Comparison of ENCODE assay signal across 9 mouse cellular contexts in genomic region chr2:116069451-116070225, GRCm38 (mm10). TPM values are rescaled to one million over a fixed set of nuclear protein-coding genes. Genes with fewer than 3 reads are reported as not detected.
DNase-seq lines count a peak whose midpoint lies in the region; ATAC-seq and TF ChIP-seq lines count a peak whose summit lies in the region.
"Had no signal": no experiment of that assay in that cellular context is flagged by ENCODE, and none has a peak within 500 bp of the region (broad histone marks: within the 10 kb centered on the region; RNA-seq: fewer than 3 reads in every experiment).

No protein-coding gene starts in this region.

- H3K4me2 ChIP-seq in heart, postnatal 0 days (ENCODE audit: low read depth, low read length) = peak overlapping the region; percentile 86
- peak overlapping the region; percentile 29; the same call in 1 of the 2 replicates for H3K4me2 ChIP-seq in liver, postnatal 0 days (ENCODE audit: low read depth, low read length)

- H3K27ac ChIP-seq in heart, postnatal 0 days (ENCODE audit: low read depth) = no peak overlapping the region
- H3K27ac ChIP-seq in liver, postnatal 0 days (ENCODE audit: low read depth) = no peak overlapping the region

- H3K4me1 ChIP-seq in heart, postnatal 0 days (ENCODE audit: control insufficient read depth, insufficient read depth) = no peaks in the 10 kb centered on the region
- peaks cover 3% of the 10 kb centered on the region; the same call in 1 of the 2 replicates for H3K4me1 ChIP-seq in liver, postnatal 0 days (ENCODE audit: insufficient read depth)

- peak; percentile 67 for DNase-seq in 3T3-L1 (ENCODE audit: low read depth, low spot score)
- DNase-seq in R1 (ENCODE audit: low read depth, low spot score) = peak; percentile 23
- peak; percentile 8 for DNase-seq in heart, postnatal 0 days (ENCODE audit: low spot score)
- no peak for DNase-seq in liver, postnatal 0 days
- no peak for DNase-seq in gastrocnemius, adult 18-20 months (ENCODE audit: low spot score)
- no peak for DNase-seq in layer of hippocampus, adult 8-10 months (ENCODE audit: low spot score in 2 of 2)
- no peak for DNase-seq in gastrocnemius, postnatal 25 days
- no peak for DNase-seq in ovary, postnatal 14 days (ENCODE audit: low spot score)
- DNase-seq: right cerebral cortex, postnatal 4 days had no signal

- H3K4me3 ChIP-seq in heart, postnatal 0 days (ENCODE audit: low read depth, low read length) = peak overlapping the region; percentile 85
- no peak overlapping the region for H3K4me3 ChIP-seq in liver, postnatal 0 days (ENCODE audit: low read depth, low read length)

- TF ChIP-seq CTCF in heart, postnatal 0 days (IDR thresholded peaks at IDR 0.05; ENCODE audit: low read depth) = no peak
- no peak for TF ChIP-seq CTCF in liver, postnatal 0 days (IDR thresholded peaks at IDR 0.05; ENCODE audit: low read depth)

- TF ChIP-seq EP300 in heart, postnatal 0 days (IDR thresholded peaks at IDR 0.05; ENCODE audit: low read depth) = no peak
- no peak for TF ChIP-seq EP300 in liver, postnatal 0 days (IDR thresholded peaks at IDR 0.05; ENCODE audit: low read depth)

- H3K9ac ChIP-seq in heart, postnatal 0 days (replicated peaks; ENCODE audit: low read depth, low read length) = peak overlapping the region; percentile 38; the same call in 1 of the 2 replicates
- H3K9ac ChIP-seq in liver, postnatal 0 days (replicated peaks) = no peak overlapping the region

- 50% methylated on average over 8 of the region's 8 CpGs for WGBS in heart, postnatal 0 days
- 34% methylated on average over 8 of the region's 8 CpGs for WGBS in liver, postnatal 0 days (ENCODE audit: insufficient replicate concordance)

- no peaks in the 10 kb centered on the region for H3K9me3 ChIP-seq in heart, postnatal 0 days (replicated peaks; ENCODE audit: control insufficient read depth, low read length)
- no peaks in the 10 kb centered on the region for H3K9me3 ChIP-seq in liver, postnatal 0 days (ENCODE audit: low read length)

- peaks cover 3% of the 10 kb centered on the region; the same call in 1 of the 2 replicates for H3K27me3 ChIP-seq in heart, postnatal 0 days (ENCODE audit: control insufficient read depth, insufficient read depth, low read length)
- H3K27me3 ChIP-seq in liver, postnatal 0 days (ENCODE audit: insufficient read depth, low read length) = peaks cover 74% of the 10 kb centered on the region

- no peaks in the 10 kb centered on the region for H3K36me3 ChIP-seq in heart, postnatal 0 days (replicated peaks; ENCODE audit: control insufficient read depth, insufficient read depth, low read length)
- no peaks in the 10 kb centered on the region for H3K36me3 ChIP-seq in liver, postnatal 0 days (replicated peaks; ENCODE audit: insufficient read depth, low read length)

- ATAC-seq in heart, postnatal 0 days (ENCODE audit: insufficient read depth, low read depth) = no peak
- ATAC-seq in liver, postnatal 0 days = no peak

RNA-seq across cellular contexts. Expression of gene Meis2, which starts 4.0 kb away (rescaled TPM):
- total RNA-seq in heart, postnatal 0 days (2014; rRNA removed; ENCODE audit: low replicate concordance) = 30.5 and 42.2 TPM in 2 replicates
- 15.4 and 15.7 TPM in 2 replicates for polyA plus RNA-seq in heart, postnatal 0 days (2015; fragmentation: Nextera tagmentation; extraction: Ambion mirVana)
- polyA plus RNA-seq in liver, postnatal 0 days (2015; fragmentation: Nextera tagmentation; extraction: Ambion mirVana) = 2.0 and 2.4 TPM in 2 replicates
- total RNA-seq in gastrocnemius, adult 18-20 months (2021) = 1 to 10 TPM; 1.3 to 1.4 TPM
- 10 to 100 TPM; 43.4 to 69.1 (median 50.4) TPM for total RNA-seq in layer of hippocampus, adult 8-10 months (2022)
- 1 to 10 TPM; 1.5 to 2.0 TPM for total RNA-seq in gastrocnemius, postnatal 25 days (2021)

Comparison
In these comparisons a context has a peak if more than half of its experiments do, and no peak if none do; other contexts are left out.
1. DNase-seq: peak in 3T3-L1 (single experiment), R1 (single experiment) and heart, postnatal 0 days (single experiment); none in liver, postnatal 0 days (single experiment), gastrocnemius, adult 18-20 months (single experiment), layer of hippocampus, adult 8-10 months (0 of 2), gastrocnemius, postnatal 25 days (single experiment) and ovary, postnatal 14 days (single experiment).
2. RNA of gene Meis2, which starts 4.0 kb away (total RNA-seq): 43.4 to 69.1 TPM in layer of hippocampus, adult 8-10 months and 30.5 to 42.2 TPM in heart, postnatal 0 days; 1.5 to 2.0 TPM in gastrocnemius, postnatal 25 days and 1.3 to 1.4 TPM in gastrocnemius, adult 18-20 months; every median in the first group is over 10 times any median in the second.